In the genomic region with DNA sequence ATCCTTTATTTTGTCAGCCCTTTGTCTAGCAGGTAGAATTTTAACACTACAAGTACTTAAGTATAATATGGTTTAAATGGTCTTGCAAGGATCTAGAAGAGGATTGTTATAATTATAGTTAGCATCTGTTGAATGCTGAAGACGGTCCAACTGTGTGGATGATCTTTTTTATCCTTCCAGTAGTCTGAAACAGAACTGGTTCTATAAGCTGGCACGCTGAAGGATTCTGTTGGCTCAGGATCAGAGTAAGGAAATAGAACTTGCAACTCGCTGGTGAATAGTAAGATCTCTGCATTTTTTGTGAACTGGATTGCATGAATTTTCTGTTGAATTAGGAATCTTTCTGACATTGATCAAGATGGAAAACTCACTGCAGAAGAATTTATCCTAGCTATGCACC, we compare ENCODE assay signal across 20 mouse cellular contexts.
DNase-seq lines count a peak whose midpoint lies in the region; ATAC-seq lines count a peak whose summit lies in the region.
"Had no signal": no experiment of that assay in that cellular context is flagged by ENCODE, and none has a peak within 500 bp of the region (broad histone marks: within the 10 kb centered on the region; RNA-seq: fewer than 3 reads in every experiment).

No protein-coding gene starts in this region.

- no peak for DNase-seq in frontal cortex, postnatal 25 days (ENCODE audit: low spot score in 2 of 2)
- peak; percentile 43 for DNase-seq in right cerebral cortex, adult 18-20 months
- DNase-seq in right cerebral cortex, postnatal 14 days, result no peak
- DNase-seq in brain, adult 2 months (ENCODE audit: low read depth, low spot score), result peak; percentile 78
- DNase-seq in telencephalon, adult 2 months (ENCODE audit: low read depth, low spot score), result peak; percentile 71
- DNase-seq: adrenal gland, adult 2 months; adrenal gland, postnatal 14 days; cerebellum, adult 11-12 months; cerebellum, adult 9-10 months; cerebellum, postnatal 14 days; gastrocnemius, postnatal 10 days; gastrocnemius, postnatal 36 days; heart, adult 2 months; heart, postnatal 14 days; heart, postnatal 4 days had no signal

- ATAC-seq in frontal cortex, adult (ENCODE audit: low TSS enrichment), result peak; percentile 82
- ATAC-seq: CD4-positive, CD25-positive, alpha-beta regulatory T cell, adult 4 months; forebrain, embryonic 16.5 days; hindbrain, postnatal 0 days; inflammation-experienced regulatory T-cells, adult 6 months had no signal

Comparison
In these comparisons a context has a peak if more than half of its experiments do, and no peak if none do; other contexts are left out.
1. DNase-seq: peak in right cerebral cortex, adult 18-20 months (single experiment), brain, adult 2 months (single experiment) and telencephalon, adult 2 months (single experiment); none in frontal cortex, postnatal 25 days (0 of 2) and right cerebral cortex, postnatal 14 days (single experiment).